Mouse (Mus musculus): Measurements from ENCODE around the gene Poc1b.

- TF ChIP-seq GATA1 (IDR thresholded peaks at IDR 0.05; ENCODE audit: borderline replicate concordance, low read length): no peak
- TF ChIP-seq FLI1 (IDR thresholded peaks at IDR 0.05; ENCODE audit: low read length): no peak
Observed at GRCm38 (mm10) chr10:99151580-99151979, 44.7 kb downstream of the Poc1b start.
